Mouse (Mus musculus): ENCODE measurements around the gene Ugt1a6a.
"Not testable (repeated sequence)": the region's sequence is repeated elsewhere in the genome, so short reads cannot be mapped to it uniquely, and the experiment has no call there.

Ugt1a6a gene

DNA sequence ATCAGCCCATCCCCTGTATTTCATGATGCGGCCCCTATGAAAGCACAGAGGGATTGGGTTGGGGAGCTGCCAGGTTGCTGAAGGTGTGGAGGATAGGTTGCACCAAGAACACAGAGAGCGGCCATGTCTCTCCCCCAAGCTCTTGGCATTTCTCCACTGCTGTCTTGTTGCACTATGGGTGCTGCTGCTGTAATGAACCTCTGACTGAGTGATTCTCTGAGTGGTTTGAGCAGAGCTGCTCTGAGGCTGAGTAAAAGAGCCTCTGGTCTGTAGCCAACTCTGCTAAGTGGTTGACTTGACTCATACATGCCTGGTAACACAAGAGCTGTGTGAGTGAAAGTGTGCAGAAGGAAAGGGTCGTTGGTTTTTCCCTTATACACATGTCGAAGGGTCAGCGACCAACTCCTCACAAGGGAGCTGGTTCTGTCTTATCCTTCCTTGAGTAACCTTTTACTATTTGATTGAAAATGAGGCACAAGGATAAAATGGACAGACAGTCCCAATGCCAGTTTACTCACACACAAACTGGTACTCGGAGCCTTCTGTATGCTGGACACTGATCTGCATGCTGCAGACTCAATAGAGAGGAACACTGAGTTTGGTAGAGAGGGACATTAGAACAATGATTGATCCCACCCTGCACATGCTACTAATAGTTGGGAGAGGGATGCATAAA is 758 bp downstream of the Ugt1a6a start:
- DNase-seq (ENCODE audit: extremely low spot score), result not testable (repeated sequence)

DNA sequence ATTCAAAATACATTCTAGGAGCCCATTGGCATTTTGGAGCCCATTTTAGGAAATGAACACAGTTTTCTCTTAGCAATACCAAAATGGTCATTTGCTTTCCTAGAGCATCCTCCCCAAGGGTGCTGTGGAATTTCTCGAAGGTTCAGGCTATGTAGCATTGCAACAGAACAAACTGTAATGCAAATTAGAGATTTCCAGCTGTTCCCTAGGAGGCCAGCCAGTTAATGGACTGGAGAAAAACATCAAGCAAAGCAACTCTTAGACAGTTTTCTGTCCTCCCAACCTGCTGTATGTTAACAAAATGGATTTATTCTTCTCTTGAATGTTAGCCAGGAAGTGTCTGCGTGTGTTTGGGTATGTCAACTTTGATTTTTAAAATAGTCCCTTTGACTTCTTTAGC is 2.0 kb downstream of the Ugt1a6a start:
- no peak for DNase-seq (ENCODE audit: extremely low spot score)

DNA sequence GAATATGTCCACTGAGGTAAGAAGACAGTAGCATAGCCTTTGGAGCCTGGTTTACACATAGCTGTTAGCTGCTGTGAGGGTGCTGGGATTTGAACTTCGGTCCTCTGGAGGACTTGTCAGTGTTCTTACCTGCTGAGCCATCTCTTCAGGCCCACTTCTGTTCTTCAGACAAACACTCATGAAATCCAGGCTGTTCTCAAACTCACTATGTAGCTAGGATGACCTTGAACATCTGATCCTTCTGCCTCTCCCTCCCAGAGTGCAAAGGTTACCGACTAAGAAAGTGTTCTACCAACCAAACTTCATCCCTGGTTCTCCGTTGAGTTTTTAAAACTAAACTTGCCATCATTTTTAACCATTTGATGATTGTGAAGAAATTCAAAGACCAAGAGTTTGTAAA is 2.7 kb downstream of the Ugt1a6a start:
- no peak for DNase-seq (ENCODE audit: extremely low spot score)

DNA sequence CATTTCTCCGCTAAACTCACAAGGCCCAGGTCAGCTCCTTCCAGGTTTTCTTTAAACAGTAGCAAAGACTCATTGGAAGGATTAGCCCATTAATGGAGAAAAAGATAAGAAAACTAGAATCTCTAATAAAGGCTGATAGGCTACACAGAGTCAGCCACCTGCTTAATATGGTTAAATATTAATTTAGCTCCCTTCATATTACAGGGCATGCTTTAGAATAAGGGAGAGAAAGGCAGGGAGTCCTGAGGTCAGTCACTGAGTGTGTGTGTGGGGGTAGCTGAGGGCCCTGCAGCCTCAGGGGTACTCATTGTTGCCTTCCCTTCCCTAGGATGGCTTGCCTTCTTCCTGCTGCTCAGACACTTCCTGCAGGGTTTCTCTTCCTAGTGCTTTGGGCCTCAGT is 3.5 kb downstream of the Ugt1a6a start:
- no peak for DNase-seq (ENCODE audit: extremely low spot score)

DNA sequence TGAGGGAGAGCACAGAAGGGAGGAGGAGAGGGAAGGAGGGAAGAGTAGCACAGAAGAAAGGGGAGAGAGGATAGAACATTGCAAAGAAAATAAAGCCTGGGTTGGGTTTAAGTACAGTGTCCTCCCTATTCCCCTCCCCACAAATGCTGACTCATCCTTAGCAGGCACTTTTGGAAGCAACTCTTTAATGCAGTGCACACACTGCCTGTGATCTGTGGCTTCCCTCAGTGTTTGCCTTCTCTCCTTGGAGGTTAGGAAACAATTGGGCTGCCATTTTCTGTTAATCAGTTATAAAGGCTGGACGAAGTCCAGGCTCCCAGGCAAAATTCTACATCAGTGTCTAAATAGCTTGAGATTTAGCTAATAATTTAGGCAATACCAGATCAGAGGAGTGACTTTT is 5.9 kb downstream of the Ugt1a6a start:
- DNase-seq (ENCODE audit: extremely low spot score), result not testable (repeated sequence)

DNA sequence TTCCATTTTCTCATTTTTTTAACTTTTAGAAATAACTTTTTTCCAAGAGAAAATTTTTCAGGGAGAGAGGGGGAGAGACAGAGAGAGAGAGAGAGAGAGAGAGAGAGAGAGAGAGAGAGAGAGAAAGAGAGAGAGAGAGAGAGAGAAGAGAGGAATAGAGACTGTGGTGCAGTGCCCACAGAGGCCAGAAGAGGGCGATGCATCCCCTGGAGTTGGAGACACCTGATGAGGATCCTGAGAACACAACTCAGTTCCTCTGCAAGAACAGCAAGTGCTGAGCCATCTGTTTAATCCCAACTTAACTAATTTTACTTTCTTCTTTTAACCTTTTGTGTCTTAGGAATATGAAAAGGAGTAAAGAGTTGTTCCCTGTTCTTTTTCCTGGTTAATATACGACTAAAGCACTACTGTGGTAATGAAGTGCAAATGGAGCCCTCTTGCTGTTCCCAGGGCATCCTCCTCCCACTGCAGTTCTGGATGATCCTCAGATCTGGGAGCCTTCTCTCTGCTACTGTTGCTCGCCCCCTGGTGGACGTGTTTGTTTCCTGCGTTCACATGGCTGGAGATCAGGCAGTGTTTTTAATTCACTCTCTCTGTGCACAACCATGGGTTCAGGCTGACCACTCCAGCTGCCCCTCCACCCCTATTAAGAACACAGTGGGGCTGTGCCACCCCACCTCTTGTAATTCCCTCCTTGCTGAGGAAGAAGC is 9.5 kb downstream of the Ugt1a6a start:
- DNase-seq (ENCODE audit: extremely low spot score), result peak; percentile 9

DNA sequence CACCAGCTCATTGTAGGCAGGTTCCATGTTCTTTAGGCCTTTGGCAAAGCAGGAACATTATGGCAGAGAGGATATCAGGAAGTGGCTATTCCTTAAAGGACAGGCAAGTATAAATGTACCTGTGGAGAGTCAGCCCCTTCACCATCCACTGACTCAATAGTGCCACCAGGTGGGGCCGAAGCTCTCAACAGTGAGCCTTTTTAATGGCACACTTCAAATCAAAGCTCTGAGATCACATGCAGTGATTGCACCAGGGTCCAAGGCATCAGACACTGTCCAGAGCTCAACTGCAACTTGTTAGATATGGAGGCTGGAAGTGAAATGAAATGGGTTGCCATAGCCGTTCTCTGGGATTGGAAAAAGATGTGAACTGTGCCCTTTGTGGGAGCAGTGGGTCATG is 10.7 kb downstream of the Ugt1a6a start:
- DNase-seq (ENCODE audit: extremely low spot score), result not testable (repeated sequence)

DNA sequence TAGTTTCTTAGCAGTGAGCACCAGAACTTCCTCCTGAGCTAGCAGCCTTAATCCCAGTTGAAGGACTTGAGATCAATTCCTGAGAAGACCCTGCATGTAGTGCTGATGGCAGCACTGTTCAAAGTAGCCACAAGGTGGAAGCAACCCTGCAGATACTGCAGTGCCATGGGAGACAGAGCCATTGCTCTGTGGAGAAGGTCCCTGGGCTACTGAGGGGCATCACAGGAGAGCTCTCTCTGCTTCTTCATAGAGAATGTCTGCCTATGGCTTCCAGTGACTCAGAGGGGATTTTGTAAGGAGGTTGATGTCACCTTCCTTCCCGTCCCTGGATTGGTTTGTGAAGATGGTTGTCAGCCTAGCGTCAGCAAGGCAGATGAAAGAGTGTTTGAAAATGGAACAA is 15.5 kb downstream of the Ugt1a6a start:
- DNase-seq (ENCODE audit: extremely low spot score), result not testable (repeated sequence)

DNA sequence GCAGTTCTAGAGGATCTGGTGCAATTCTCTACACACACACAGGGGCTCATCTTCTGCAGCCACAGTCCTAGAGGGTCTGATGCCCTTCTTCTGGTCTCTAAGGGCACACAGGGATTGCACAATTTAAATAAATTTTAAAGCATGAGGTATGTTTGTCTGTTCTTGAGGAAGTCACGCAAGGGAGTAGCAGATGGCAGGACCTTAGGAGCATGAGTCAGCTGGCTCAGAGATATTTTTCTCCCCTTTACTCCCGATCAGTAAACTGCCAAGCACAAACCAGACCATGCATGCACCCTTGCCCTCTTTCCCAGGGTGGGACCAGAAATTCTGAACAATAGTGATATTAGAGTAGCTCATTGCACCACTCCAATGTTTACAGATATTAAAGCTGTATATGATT is 23.8 kb downstream of the Ugt1a6a start:
- no peak for DNase-seq (ENCODE audit: extremely low spot score)

DNA sequence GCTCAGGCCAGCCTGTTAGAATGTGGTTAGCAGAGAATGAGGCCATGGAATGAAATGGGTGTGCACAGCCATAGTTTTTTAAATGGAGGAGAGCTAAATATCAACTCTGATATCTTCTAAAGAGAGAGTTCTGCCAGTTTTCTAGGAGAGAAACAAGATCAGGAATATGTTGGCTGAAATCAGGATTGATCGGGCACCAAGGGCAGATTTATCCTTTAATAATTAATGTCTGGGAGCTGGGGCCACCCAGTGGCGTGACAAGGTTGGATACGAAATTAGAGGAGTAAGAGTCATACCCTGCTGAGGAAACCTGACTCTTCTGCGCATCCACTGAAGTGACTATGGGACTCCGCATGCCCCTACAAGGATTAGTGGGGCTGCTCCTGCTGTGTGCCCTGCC is 31.1 kb downstream of the Ugt1a6a start, which contains the start of gene Ugt1a5:
Gene Ugt1a5, plus strand, starts transcription at position 302 of the 400 bp plus-strand sequence.
- DNase-seq (ENCODE audit: extremely low spot score), result no peak

DNA sequence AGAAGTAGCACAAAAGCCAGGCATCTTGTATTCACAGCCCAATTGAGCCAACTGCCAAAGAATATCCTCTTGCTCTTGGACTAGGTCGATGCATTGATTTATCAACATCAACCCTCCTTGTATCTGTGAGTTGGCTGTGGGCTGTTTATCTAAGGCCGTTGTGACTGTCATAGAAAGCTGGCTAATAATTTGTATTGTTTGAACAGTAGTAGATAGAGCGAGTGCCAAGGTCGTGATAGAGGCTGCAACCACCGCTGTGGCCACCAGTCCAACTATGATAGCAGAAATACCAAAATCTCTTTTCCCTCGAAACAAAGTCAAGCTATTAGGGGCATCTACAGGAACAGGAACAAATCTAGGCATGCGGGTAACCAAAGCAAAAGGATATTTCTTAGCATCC is 37.6 kb downstream of the Ugt1a6a start:
- DNase-seq (ENCODE audit: extremely low spot score), result not testable (repeated sequence)

DNA sequence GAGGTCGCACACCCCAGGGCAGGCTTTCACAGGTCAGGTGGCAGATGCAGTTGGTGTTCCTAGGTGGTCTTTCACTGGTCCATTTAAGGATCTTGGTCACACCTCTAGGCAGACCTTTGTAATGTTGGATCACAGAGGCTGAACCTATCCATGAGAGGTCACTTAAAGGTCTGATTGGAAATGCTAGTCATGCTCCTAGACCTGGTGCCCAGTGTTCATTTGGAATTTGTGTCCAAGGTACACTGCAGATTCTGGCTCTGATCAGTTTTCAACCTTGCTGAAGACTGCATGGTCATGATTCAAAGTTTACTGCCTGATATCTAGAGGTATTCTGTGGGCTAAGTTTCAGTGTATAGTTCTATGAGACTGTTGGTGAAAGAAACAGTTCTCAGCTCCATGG is 45.0 kb downstream of the Ugt1a6a start:
- DNase-seq (ENCODE audit: extremely low spot score), result no peak

DNA sequence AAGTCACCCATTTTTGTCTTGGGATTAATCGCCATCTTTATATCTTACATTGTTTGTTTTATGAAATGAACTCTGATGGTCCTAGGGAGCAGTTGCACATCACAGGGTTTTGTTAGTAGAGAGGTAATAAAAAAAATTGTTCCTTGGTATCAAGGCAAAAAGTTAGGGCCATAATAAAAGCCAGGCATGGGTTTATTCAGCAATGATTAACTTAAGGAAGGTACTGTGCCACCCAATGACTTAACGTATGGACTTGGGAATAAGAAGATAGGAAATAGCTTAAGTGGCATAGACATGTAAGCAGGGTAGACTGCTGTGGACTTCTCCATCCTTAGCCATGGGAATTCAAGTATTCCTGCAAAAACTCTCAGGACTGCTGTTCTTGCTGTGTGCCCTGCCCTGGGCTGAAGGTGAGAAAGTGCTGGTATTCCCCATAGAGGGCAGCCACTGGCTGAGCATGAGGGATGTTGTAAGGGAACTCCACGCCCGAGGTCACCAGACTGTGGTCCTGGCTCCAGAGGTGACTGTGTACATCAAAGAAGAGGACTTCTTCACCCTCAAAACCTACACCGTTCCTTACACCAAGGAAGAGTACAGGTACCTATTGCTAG is 51.8 kb downstream of the Ugt1a6a start:
- no peak for DNase-seq (ENCODE audit: extremely low spot score)

DNA sequence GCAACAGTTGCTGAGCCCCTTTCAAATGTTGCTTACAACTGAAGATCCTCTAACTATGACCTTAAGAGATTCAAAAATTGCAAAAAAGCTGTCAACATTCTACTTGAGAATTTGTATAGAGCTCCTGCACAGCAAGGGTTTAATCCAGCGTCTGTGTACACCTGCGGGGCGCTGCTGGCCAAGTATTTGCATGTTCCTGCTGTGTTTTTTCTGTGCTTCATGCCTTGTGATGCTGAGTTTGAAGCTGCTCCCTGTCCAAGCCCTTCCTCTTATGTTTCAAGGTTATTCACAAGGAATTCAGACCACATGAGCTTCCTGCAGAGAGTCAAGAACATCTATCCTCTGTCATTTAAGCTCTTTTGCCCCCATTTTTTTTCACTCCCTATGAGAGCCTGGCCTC is 57.5 kb downstream of the Ugt1a6a start:
- no peak for DNase-seq (ENCODE audit: extremely low spot score)

DNA sequence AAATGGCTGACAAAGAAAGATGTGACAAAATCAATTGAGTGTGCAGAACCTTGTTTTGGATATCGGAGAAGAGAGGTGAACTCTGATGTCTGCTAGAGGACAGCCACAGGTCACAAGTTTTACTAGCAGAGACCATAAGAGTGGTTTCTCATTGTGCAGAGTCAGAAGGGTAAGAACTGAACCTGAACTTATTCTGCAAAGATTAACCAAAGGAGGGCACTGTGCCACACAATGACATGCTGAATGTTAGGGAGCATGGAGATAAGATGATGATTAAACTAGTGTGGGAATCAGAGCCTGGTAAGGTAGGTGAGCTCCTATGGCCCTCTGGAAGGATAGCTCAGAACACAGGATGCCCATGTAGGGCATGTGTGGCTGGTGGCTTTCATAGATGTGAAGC is 61.1 kb downstream of the Ugt1a6a start:
- no peak for DNase-seq (ENCODE audit: extremely low spot score)

DNA sequence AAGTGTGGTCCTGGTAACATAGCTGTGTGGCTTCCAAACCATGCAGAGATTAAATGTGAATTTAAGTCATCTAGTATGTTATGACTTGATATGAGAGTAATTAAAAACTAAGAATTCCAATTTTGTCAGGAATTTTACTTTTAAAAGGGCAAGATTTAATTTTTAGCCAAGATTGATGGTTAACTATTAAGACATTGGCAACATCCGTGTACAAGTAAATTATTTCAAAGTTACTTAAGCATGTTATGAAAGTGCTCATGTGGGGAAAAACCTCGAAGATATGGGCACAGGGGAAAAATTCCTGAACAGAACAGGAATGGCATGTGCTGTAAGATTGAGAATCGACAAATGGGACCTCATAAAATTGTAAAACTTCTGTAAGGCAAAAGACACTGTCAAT is 62.8 kb downstream of the Ugt1a6a start:
- no peak for DNase-seq (ENCODE audit: extremely low spot score)

DNA sequence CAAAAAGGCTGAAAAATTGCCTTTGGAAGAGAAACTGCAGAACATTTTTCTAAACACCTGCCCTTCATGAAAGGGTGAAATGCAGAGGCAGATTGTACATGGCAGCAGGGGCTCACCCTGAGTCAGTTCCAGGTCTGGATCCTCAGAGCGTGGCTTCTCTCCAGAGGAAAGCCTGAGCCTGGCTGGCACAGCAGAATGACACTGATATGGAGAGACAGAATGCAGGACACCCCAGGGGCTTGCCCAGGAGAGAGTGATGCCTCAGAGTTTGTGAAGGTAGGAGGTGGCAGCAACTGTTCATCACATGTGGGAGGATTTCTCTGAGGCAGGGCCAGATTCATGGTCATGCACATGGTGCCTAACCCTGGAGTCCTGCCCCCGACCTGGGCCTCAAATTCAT is 65.4 kb downstream of the Ugt1a6a start:
- no peak for DNase-seq (ENCODE audit: extremely low spot score)

DNA sequence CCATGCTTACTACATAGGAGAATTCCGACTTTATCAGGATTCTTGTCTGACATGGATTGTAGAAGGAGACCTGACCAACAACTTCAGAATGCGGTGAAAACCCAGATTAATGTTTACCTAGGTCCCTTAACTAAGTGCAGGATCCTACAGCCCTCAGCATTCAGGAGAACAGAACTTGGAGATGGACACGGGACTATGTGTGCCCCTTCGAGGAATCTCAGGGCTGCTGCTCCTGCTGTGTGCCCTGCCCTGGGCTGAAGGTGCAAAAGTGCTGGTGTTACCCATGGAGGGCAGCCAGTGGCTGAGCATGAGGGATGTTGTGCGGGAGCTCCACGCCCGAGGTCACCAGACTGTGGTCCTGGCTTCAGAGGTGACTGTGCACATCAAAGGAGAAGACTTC is 65.8 kb downstream of the Ugt1a6a start, which contains the start of gene Ugt1a2:
Gene Ugt1a2, plus strand, starts transcription at position 146 of the 400 bp plus-strand sequence.
- DNase-seq (ENCODE audit: extremely low spot score), result no peak

DNA sequence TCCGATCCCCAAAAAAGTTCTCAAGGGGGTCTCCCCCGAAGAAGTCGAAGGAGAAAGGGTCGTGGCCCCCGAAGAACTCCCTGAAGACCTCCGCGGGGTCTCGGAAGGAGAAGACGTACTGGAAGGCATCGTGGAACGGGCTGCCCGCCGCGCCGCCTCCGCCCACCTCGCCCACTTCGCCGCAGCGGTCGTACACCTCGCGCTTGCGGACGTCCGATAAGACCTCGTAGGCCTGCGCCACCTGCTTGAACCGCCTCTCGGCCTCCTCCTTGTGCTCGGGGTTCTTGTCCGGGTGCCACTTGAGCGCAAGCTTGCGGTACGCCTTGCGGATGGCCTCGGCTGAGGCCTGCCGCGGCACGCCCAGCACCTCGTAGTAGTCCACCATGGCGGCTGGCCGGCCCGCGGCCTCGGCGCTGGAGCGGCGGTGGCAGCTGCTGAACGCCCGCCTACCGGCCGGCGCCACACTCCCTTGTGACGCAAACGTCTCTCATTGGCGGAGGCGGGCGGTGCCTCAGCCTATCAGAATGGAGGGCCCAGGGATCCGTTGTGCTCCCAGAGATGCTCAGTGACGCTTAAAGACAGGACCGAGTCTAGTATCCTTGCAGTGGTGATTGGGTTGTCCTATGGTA is 70.8 kb downstream of the Ugt1a6a start, which contains the start of gene Dnajb3:
Gene Dnajb3, minus strand, starts transcription at position 489 of the 629 bp plus-strand sequence.
- DNase-seq (ENCODE audit: extremely low spot score), result peak; percentile 85

DNA sequence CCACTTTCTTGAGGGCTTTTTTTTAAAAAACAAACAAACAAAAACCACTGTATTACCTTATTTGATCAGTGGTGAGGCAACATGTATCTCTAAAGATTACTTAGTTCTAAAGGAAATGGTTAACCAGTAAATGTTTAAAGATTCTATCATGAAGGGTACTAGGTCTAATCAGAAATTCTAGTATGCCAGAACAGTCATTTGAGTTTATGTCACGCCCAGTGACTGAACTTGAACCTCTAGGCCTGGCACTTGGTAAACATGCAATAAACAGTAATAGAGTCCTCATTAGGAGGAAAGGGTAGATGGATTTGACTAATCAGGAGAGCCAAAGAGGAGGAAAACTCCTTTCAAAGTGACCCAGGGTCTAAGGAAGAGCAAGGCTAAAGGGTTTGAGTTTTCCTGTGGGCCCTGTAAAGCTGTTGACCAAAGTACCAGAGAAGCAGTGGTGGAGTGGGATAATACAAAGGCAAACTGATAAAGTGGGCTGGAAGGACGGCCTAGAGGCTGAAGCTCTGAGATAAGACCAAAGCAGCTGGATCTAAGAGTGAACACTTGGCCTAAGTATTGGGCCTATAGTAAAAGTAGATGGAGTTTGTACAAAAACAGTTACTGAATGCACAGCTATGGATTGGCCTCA is 72.4 kb downstream of the Ugt1a6a start:
- no peak for DNase-seq (ENCODE audit: extremely low spot score)

DNA sequence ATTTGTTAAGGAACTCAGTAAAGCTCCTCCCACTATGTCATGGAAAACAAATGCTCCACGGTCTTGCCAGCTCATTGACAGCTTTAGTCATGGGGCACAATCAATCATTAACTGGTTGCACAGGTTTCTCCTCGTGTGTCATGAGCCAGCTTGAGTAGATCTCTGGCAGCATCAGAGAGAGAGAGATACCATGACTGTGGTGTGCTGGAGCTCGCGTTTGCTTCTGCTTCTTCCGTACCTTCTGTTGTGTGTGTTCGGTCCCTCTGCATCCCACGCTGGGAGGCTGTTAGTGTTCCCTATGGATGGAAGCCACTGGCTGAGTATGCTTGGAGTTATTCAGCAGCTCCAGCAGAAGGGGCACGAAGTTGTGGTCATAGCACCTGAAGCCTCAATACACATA is 77.2 kb downstream of the Ugt1a6a start, which contains the start of gene Ugt1a1:
Gene Ugt1a1, plus strand, starts transcription at position 148 of the 400 bp plus-strand sequence.
- DNase-seq (ENCODE audit: extremely low spot score), result peak; percentile 25

Data from embryo, embryonic 9.5 days (tissue).